Mouse (Mus musculus): ENCODE results near the gene Slc41a2.

Slc41a2 gene

GRCm38 (mm10) chr10:83337159-83337951 is at the start of gene Slc41a2:
TSS of gene Slc41a2 (minus strand) at chr10:83337882.
- peak; percentile 62 for DNase-seq (ENCODE audit: low read depth, low spot score)

GRCm38 (mm10) chr10:83385330-83385910 is 47.7 kb upstream of the Slc41a2 start:
- no peak for DNase-seq (ENCODE audit: low read depth, low spot score)

- DNase-seq (ENCODE audit: low read depth, low spot score): no peak
Measured at GRCm38 (mm10) chr10:83384456-83385215, 47.0 kb upstream of the Slc41a2 start.

GRCm38 (mm10) chr10:83383863-83384262 is 46.2 kb upstream of the Slc41a2 start:
- DNase-seq (ENCODE audit: low read depth, low spot score): no peak

GRCm38 (mm10) chr10:83382988-83383387 is 45.3 kb upstream of the Slc41a2 start:
- DNase-seq (ENCODE audit: low read depth, low spot score): no peak

- DNase-seq (ENCODE audit: low read depth, low spot score): no peak
Measured at GRCm38 (mm10) chr10:83382528-83382927, 44.8 kb upstream of the Slc41a2 start.

- DNase-seq (ENCODE audit: low read depth, low spot score): no peak
Measured at GRCm38 (mm10) chr10:83380501-83380900, 42.8 kb upstream of the Slc41a2 start.

GRCm38 (mm10) chr10:83378083-83378833 is 40.6 kb upstream of the Slc41a2 start:
- no peak for DNase-seq (ENCODE audit: low read depth, low spot score)

- peak; percentile 51 for DNase-seq (ENCODE audit: low read depth, low spot score)
Measured at GRCm38 (mm10) chr10:83376911-83377682, 39.4 kb upstream of the Slc41a2 start.

GRCm38 (mm10) chr10:83375458-83375857 is 37.8 kb upstream of the Slc41a2 start:
- DNase-seq (ENCODE audit: low read depth, low spot score): peak; percentile 46

GRCm38 (mm10) chr10:83374045-83374656 is 36.5 kb upstream of the Slc41a2 start:
- DNase-seq (ENCODE audit: low read depth, low spot score): no peak

- no peak for DNase-seq (ENCODE audit: low read depth, low spot score)
Measured at GRCm38 (mm10) chr10:83368918-83369317, 31.2 kb upstream of the Slc41a2 start.

GRCm38 (mm10) chr10:83363451-83363850 is 25.8 kb upstream of the Slc41a2 start:
- DNase-seq (ENCODE audit: low read depth, low spot score): no peak

GRCm38 (mm10) chr10:83361643-83362382 is 24.1 kb upstream of the Slc41a2 start:
- peak; percentile 67 for DNase-seq (ENCODE audit: low read depth, low spot score)

- peak; percentile 53 for DNase-seq (ENCODE audit: low read depth, low spot score)
Measured at GRCm38 (mm10) chr10:83360356-83360755, 22.7 kb upstream of the Slc41a2 start.

GRCm38 (mm10) chr10:83359956-83360355 is 22.3 kb upstream of the Slc41a2 start, which contains the start of gene D10Wsu102e:
TSS of gene D10Wsu102e (plus strand) at chr10:83360221.
- peak; percentile 99 for DNase-seq (ENCODE audit: low read depth, low spot score)

- DNase-seq (ENCODE audit: low read depth, low spot score): no peak
Measured at GRCm38 (mm10) chr10:83359451-83359850, 21.8 kb upstream of the Slc41a2 start.

- DNase-seq (ENCODE audit: low read depth, low spot score): no peak
Measured at GRCm38 (mm10) chr10:83356416-83356815, 18.7 kb upstream of the Slc41a2 start.

- peak; percentile 55 for DNase-seq (ENCODE audit: low read depth, low spot score)
Measured at GRCm38 (mm10) chr10:83354333-83354719, 16.6 kb upstream of the Slc41a2 start.

Data from ZHBTc4 (cell line).